Mouse (Mus musculus) gastrocnemius, postnatal 10 days (tissue): ENCODE measurements around the gene Enox1. TPM values are rescaled to one million over a fixed set of nuclear protein-coding genes. Genes with fewer than 3 reads are reported as not detected.
"Not testable (repeated sequence)": the region's sequence is repeated elsewhere in the genome, so short reads cannot be mapped to it uniquely, and the experiment has no call there.

Source experiments
- DNase-seq: peaks from one replicate; pipeline ENCODE4 v3.0.0; 2021; ENCODE audit warnings: mixed read lengths
- long read RNA-seq, 2 experiments: library from polyadenylated mRNA; stranded (forward); transcript quantifications; one replicate each; pipeline ENCODE4 v2.0.0; 2021
- total RNA-seq, 2 experiments: library from RNA; stranded (reverse); gene quantifications; 2 replicates each; pipeline ENCODE4 v1.2.3; 2021

Enox1 gene
- total RNA-seq: 1 to 10 TPM; 3.5 to 4.3 TPM
- long read RNA-seq, experiment 1, partial matches to known transcripts: 0 of 6 reads
- long read RNA-seq, experiment 1, other reads (novel, unspliced or antisense): 5 of 6 reads
- long read RNA-seq, experiment 2, partial matches to known transcripts: 0 of 4 reads
- long read RNA-seq, experiment 2, other reads (novel, unspliced or antisense): 4 of 4 reads

DNA sequence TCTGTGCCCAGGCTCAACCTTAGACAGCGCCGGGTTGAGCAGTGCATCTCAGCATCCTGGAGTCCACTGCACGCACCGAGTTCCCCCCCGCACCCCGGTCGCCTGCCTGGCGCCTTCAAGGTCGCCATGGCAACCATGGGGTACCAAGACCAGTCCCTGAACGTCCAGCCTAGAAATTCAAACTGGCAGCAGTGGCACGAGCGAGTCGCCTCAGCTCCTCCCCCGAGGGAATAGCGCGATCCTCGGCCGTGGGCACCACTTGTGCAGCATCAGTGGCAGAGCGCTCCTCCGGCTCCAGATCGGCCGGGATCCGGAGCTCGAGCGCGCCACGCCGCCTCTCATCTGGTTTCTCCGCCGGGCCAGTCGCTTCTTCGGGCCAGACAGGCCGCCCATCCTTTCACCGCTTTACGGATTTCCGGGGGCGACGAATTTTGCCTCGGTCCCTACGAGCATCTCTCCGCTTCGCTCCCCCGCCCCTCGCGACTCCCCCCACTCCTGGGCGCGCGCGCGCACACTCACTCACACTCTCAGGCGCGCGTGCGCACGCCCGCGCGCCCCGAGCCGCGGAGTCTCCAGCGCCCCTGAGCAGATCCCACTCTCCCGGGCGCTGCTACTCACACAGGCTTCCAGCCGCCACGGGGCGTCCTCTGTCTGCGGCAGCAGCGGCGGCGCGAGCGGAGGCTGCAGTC, at the start of gene Enox1:
Enox1 (plus strand) TSS at position 542 of the 689 bp plus-strand sequence.
- DNase-seq: peak; percentile 70

DNA sequence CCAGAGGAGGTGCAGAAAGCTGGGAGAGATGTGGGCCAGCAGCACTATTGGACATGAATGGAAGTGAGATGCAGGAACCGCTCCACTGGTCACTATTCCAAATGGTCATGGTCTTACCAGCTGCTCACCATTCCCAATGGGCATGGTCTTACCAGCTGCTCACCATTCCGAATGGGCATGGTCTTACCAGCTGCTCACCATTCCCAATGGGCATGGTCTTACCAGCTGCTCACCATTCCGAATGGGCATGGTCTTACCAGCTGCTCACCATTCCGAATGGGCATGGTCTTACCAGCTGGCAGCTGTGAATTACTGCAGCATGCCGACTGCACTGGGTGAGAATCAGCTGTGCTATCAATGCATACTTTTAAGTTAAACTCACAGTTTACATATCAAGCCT, 45.9 kb upstream of the Enox1 start:
- not testable (repeated sequence) for DNase-seq

- DNase-seq: no peak
These were observed 26.0 kb upstream of the Enox1 start for GRCm38 (mm10) chr14:77130612-77131011.

GRCm38 (mm10) chr14:77136936-77137335, 19.6 kb upstream of the Enox1 start:
- no peak for DNase-seq

DNA sequence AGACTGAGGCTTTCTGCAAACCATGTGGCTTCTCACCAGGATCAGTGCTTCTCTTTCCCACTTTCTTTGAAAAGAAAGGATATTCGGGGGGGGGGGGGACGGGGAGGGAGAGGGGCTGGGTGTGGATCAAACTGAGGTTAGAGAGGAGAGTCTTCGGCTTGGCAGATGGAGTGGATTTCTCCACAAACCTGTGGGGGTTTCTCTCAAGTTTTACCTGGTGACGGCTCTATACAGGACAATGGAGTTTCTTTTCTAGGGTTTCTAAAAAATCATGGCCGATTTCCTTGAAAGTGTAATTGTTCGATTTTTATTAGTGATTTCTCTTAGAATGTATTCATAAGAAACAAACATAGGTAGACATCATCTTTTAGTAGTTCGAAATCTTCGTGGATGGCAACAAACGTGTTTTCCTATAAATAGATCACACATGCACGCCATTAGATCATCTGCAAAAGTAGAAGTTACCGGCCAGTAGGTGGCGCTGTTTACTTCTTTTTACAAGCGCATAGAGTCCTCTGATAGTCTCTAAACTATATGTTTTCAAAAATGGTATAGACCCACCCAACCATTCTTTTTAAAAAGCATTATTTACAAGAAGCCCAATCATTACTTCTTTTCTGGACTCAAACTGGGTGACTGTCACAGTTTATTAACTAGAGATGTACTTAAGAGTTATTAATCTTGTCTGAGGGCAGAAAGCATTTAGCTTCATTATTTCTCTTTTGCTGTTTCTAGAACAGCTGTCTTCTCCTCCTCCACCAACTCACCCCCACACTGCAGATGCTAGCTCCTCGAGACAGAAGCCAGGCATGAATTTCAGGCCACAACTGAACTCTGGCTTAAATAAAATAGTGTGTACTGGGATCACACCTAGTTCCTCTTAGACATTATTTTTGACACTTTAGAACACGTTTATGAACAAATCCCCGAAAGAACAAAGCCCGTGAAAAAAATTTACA, 15.0 kb upstream of the Enox1 start:
- peak; percentile 85 for DNase-seq

- no peak for DNase-seq
These were observed 11.5 kb upstream of the Enox1 start for GRCm38 (mm10) chr14:77145103-77145502.

DNA sequence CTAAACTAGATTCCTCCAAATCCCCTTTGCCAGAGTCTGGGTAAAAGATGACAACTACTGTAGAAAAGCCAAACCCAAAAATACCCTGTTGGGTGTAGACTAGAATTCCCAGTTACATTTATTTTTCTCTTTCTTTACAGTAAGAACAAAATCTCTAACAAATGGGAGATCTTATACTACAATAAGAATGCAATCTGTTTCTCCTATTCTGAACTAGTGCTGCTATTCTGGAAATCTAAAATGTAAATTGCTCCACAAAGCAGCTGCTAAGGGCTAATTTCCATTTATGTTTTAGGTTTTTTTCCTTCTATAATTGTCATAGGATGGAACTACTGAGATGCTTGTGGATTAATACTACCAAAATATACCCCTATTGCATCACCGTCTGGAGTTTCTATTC, 8.9 kb upstream of the Enox1 start:
- no peak for DNase-seq

- DNase-seq: no peak
These were observed 6.0 kb upstream of the Enox1 start for GRCm38 (mm10) chr14:77150556-77150955.

DNA sequence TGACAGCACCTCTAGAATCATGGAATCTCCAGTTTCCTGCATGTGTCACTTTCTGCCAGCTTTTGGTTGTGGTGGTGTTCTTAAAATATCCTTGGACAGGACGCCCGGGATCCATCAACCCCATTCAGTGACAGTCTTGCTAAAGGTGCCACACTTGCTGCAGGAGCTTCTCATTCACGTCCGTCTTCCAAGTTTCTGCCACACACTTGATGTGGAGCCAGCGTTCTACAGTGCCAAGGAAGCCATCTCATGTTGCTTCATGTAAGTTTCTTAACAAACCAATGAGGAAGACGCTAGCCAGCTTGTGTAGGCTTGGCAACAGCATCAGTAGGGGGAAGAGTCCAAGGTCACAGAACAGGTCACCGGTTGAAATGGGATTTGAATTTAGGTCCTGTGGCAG, 5.1 kb upstream of the Enox1 start:
- DNase-seq: peak; percentile 15

DNA sequence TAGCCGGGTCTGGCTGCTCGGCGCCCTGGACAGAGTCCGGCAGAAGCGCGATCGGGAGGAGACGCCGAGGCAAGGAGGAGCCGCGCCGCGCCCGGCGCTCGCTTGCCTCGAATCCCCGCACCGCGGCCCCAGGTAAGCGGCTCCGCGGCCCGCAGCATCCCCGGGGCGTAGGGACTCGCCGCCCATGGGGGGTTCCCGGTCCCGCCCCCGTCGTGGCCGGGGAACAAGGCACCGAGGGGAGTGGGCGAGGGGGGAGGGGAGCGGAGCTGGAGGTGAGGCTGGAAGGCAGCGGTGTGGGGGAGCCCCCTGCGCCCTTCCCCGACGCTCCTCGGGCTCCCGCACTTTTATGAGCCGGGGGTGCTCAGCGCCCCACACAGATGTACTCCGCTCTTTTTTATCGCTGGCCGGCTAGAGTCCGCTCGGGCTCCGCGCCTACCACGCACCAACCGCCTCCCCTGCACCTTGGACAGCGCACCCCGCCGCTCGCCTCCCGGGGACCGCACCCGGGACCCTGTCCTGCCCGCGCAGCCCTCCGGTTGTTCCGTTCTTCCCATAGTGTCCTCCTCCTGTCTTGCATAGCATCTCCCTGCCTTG, 445 bp downstream of the Enox1 start:
- peak; percentile 41 for DNase-seq

DNA sequence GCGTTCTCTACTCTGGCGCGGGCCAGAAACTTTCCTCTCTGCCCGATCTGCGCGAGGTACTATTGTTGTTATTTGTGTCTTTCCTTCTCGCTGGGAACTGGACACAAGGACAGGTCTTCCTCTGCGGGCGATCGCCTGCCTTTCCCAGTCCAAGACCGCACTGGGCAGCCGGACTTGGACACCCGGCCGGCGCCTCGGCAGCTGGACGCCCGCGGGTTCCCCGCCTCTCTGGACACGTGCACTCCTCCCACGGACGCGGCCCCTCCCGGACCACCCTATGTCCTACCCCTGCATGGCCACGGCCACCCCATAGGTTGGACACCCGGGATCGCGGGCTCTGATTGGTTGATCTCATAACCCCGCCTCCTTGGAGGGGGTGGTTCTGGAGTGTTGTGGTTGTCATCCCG, 945 bp downstream of the Enox1 start:
- DNase-seq: peak; percentile 74

DNA sequence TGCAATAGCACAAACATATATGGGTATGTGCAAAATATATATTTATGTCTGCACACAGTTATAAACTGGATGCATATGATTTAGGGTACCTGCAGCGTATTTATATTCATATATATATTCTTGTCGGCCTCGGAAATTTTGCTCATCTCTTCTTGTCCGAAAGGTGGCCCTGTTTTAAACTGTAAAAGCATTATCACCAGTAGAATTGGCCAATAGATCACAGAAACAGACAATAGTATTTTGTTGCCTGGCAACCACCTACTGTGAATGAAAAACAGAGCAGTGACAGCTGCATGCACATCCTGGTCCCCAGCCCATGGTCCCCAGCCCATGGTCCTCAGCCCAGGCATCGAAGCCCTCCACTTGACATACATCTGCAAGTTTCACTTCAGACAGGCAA, 2.8 kb downstream of the Enox1 start:
- no peak for DNase-seq

DNA sequence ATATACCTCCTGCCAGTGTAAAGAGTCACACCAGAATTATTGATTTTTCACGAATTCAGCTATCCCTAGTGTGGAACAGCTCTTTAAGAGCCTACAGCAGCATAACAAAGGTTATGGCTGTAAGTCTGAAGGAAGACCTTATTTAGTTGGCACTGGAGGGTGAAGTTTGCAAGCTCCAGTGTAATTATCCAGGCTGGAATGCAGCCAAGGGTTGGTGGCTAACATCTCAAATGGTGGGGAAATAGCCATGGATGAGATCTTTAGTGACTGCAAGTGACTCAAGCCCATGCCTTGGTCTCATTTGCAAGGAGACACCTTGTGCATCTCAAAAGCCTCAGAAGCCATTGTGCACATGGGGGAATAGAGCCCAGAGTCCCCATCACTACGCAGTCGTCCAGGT, 5.9 kb downstream of the Enox1 start:
- no peak for DNase-seq

GRCm38 (mm10) chr14:77164396-77164795, 7.8 kb downstream of the Enox1 start:
- no peak for DNase-seq

DNA sequence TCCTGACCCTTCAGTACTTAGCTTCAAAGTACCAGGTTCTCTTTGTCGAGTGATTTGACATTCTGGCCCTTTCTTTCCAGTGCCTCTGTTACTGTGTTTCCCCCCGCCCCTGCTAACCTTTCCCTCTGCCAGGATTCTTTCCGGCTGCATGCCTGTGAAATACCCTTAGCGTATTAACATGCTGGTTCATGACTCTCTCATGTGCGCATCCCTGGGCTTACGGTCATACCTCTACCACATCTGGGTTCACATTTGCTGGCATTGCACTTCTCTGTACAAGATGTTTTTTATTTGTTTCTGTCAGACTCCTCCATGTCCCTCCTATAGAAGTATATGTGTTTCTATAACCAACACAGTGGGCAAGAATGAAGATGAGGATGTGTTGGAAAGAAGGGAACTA, 11.6 kb downstream of the Enox1 start:
- DNase-seq: no peak

GRCm38 (mm10) chr14:77174491-77174890, 17.9 kb downstream of the Enox1 start:
- peak; percentile 43 for DNase-seq

- no peak for DNase-seq
These were observed 18.4 kb downstream of the Enox1 start for GRCm38 (mm10) chr14:77174931-77175330.

GRCm38 (mm10) chr14:77180241-77180640, 23.7 kb downstream of the Enox1 start:
- DNase-seq: no peak

DNA sequence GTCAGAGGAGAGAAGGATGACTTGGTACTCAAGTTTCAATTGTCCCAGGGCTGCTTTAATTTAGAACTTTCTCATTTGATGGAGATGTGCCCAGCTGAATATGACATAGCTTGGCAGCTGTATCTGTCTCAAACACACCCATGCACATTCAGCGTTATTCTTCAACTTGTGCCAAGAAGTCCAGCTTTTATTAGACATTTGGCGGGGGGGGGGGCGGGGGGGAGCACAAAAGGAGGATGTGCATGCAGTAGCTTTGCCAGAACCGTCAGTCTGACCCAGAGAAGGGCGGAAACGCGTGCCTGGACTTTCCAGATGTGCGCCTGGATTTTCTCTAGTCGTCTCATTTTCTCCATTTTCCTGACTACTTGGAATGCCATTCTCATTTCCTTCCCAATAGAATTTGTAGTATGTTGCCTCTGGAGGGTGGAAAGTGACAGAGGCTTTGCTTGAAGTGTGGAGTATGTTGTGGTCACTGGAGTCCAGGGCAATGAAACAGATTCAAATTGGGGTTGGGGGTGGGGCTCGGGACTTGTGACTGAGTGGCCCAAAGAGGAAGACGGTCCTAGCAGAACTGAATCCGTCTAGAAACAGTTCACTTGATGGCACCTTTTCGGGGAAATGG, 24.3 kb downstream of the Enox1 start:
- DNase-seq: peak; percentile 21

DNA sequence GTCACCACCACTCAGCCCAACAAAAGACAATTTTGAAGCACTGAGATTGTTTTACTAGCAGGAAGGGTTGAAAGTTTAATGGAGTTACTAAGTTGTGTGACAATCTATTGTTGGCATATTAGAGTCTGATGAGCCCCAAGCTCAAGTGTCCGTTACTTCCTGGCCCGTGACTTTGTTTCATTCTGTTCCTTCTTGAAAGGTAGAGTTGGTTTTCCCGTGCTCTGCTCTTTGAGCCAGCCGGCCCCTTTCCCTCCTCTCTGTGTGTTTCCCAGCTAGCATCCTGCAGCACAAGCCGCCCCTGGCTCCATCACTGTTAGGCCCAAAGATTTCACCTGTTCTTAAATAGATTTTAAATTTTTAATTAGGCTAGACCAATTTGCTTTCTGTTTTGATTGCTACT, 26.9 kb downstream of the Enox1 start:
- DNase-seq: no peak

- no peak for DNase-seq
These were observed 33.6 kb downstream of the Enox1 start for GRCm38 (mm10) chr14:77190158-77190557.
